Mouse (Mus musculus): Measurements from ENCODE around the gene 1700057G04Rik.

DNA sequence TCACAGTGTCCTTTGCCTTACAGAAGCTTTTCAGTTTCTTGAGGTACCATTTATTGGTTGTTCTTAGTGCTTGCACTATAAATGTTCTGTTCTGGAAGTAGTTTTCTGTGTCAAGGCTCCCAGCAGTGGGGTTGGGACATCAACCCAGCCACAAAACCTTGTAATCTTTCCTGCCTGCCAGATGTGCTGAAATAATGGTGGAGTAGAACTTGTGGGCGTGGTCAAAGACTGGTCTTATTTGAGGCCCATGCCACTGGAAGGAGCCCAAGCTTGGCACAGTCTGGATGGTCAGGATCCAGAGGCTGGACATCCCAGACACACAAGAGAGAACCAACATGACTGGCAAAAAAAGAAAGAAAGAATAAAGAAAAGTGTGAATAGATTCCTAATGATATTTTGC, 78.2 kb downstream of the 1700057G04Rik start:
- no peak for TF ChIP-seq HCFC1 (IDR thresholded peaks at IDR 0.05; ENCODE audit: borderline replicate concordance, insufficient read depth, low read length)
- TF ChIP-seq ZC3H11A (IDR thresholded peaks at IDR 0.05; ENCODE audit: borderline replicate concordance, low read depth, low read length): no peak
- no peak for TF ChIP-seq CHD2 (IDR thresholded peaks at IDR 0.05; ENCODE audit: low read depth, low read length)
- no peak for TF ChIP-seq MAFK (IDR thresholded peaks at IDR 0.05; ENCODE audit: insufficient read depth, low read depth, low read length)

Data from ES-E14 (cell line).